Mouse (Mus musculus) lung, adult 2 months (tissue): ENCODE data around the gene Vangl1.

Source experiments
- CTCF ChIP-seq: fragments of 200-500 bp; IDR thresholded peaks from 2 replicates; pipeline ENCODE4 v1.5.1; 2011; ENCODE audit warnings: mild to moderate bottlenecking, low read length, control low read depth; ENCODE audit not compliant: insufficient read depth
- POLR2A ChIP-seq: fragments of 200-500 bp; IDR thresholded peaks from 2 replicates; pipeline ENCODE4 v1.6.1; 2011; ENCODE audit warnings: low read depth, mild to moderate bottlenecking, control low read depth, low read length, borderline replicate concordance; ENCODE audit errors: extremely low read depth

DNA sequence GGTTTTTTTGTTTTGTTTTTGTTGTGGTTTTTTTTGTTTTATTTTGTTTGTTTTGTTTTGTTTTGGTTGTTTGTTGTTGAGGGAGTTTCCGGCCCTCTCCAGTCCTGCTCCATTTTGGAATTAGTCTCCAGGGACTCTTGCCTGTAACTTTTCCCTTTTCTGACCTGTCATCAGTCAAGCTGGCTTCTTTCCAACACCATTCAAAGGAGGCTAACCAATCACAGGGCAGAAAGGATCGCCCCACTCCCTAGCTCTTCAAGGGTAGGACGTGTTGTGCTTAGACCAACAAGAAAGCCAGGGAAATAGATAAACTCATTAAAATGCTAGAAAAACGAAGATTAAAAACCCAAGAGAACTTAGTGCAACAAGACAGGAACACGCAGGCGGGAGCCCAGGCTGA, 15.5 kb downstream of the Vangl1 start:
- TF ChIP-seq CTCF (no peak), POLR2A (no peak)
